Comparison of ENCODE assay signal across 12 mouse cellular contexts in genomic region chr3:146318520-146318938, GRCm38 (mm10).
DNase-seq lines count a peak whose midpoint lies in the region; ATAC-seq and TF ChIP-seq lines count a peak whose summit lies in the region.
"Had no signal": no experiment of that assay in that cellular context is flagged by ENCODE, and none has a peak within 500 bp of the region (broad histone marks: within the 10 kb centered on the region; RNA-seq: fewer than 3 reads in every experiment).

No protein-coding gene starts in this region.

- H3K4me2 ChIP-seq in embryonic facial prominence, embryonic 13.5 days, result peak overlapping the region; percentile 47
- H3K4me2 ChIP-seq in hindbrain, embryonic 16.5 days (ENCODE audit: low read length), result peak overlapping the region; percentile 47
- peak overlapping the region; percentile 57 for H3K4me2 ChIP-seq in myocyte (ENCODE audit: low read depth)
- H3K4me2 ChIP-seq: liver, embryonic 12.5 days had no signal

- peaks cover 13% of the 10 kb centered on the region for H3K4me1 ChIP-seq in embryonic facial prominence, embryonic 13.5 days
- peaks cover 10% of the 10 kb centered on the region for H3K4me1 ChIP-seq in hindbrain, embryonic 16.5 days (ENCODE audit: control insufficient read depth, insufficient read depth, low read depth, low read length)
- H3K4me1 ChIP-seq: liver, embryonic 12.5 days had no signal

- H3K79me2 ChIP-seq in myocyte (ENCODE audit: control insufficient read depth, insufficient read depth), result no peaks in the 10 kb centered on the region

- DNase-seq in frontal cortex, postnatal 10 days (ENCODE audit: low spot score in 2 of 2), result no peak
- DNase-seq in layer of hippocampus, postnatal 36 days, result no peak
- no peak for DNase-seq in right cerebral cortex, postnatal 14 days
- no peak for DNase-seq in thymus, postnatal 0 days (ENCODE audit: low spot score)
- DNase-seq: heart, postnatal 36 days; kidney, postnatal 36 days had no signal

- no peaks in the 10 kb centered on the region for H3K36me3 ChIP-seq in embryonic facial prominence, embryonic 13.5 days
- H3K36me3 ChIP-seq in hindbrain, embryonic 16.5 days (ENCODE audit: control insufficient read depth, insufficient read depth, low read length), result no peaks in the 10 kb centered on the region
- no peaks in the 10 kb centered on the region for H3K36me3 ChIP-seq in myocyte (ENCODE audit: control insufficient read depth, insufficient read depth)
- H3K36me3 ChIP-seq: liver, embryonic 12.5 days had no signal

- WGBS in embryonic facial prominence, embryonic 13.5 days, result 30% methylated on average over 16 of the region's 16 CpGs
- 37% methylated on average over 16 of the region's 16 CpGs for WGBS in hindbrain, embryonic 16.5 days

- no peak overlapping the region for H3K27ac ChIP-seq in embryonic facial prominence, embryonic 13.5 days
- peak overlapping the region; percentile 51; the same call in 1 of the 2 replicates for H3K27ac ChIP-seq in hindbrain, embryonic 16.5 days (ENCODE audit: low read depth, low read length)
- H3K27ac ChIP-seq: liver, embryonic 12.5 days had no signal

- H3K27me3 ChIP-seq in embryonic facial prominence, embryonic 13.5 days, result no peaks in the 10 kb centered on the region
- H3K27me3 ChIP-seq in hindbrain, embryonic 16.5 days (replicated peaks; ENCODE audit: control insufficient read depth, insufficient read depth, low read length), result no peaks in the 10 kb centered on the region
- H3K27me3 ChIP-seq in myocyte (ENCODE audit: control insufficient read depth, insufficient read depth, insufficient read length), result no peaks in the 10 kb centered on the region
- H3K27me3 ChIP-seq: Patski had no signal

- no peak for TF ChIP-seq POLR2A in myocyte (IDR thresholded peaks at IDR 0.05; ENCODE audit: insufficient read length, low read depth)

- no peaks in the 10 kb centered on the region for H3K9me3 ChIP-seq in embryonic facial prominence, embryonic 13.5 days
- H3K9me3 ChIP-seq in hindbrain, embryonic 16.5 days (ENCODE audit: control insufficient read depth, low read length), result no peaks in the 10 kb centered on the region
- H3K9me3 ChIP-seq: liver, embryonic 12.5 days had no signal

- ATAC-seq in frontal cortex, adult (ENCODE audit: low TSS enrichment), result peak; percentile 72
- no peak for ATAC-seq in embryonic facial prominence, embryonic 13.5 days (ENCODE audit: insufficient number of reproducible peaks, insufficient read depth, low FRiP score, low TSS enrichment, low read depth)
- peak; percentile 48 for ATAC-seq in hindbrain, embryonic 16.5 days
- ATAC-seq: liver, embryonic 12.5 days; Patski had no signal

- H3K9ac ChIP-seq in embryonic facial prominence, embryonic 13.5 days, result no peak overlapping the region
- no peak overlapping the region for H3K9ac ChIP-seq in hindbrain, embryonic 16.5 days (ENCODE audit: low read depth, low read length)
- H3K9ac ChIP-seq: liver, embryonic 12.5 days had no signal

- H3ac ChIP-seq in myocyte (ENCODE audit: control insufficient read depth, insufficient read length), result no peak overlapping the region

- no peak overlapping the region for H3K4me3 ChIP-seq in embryonic facial prominence, embryonic 13.5 days
- no peak overlapping the region for H3K4me3 ChIP-seq in hindbrain, embryonic 16.5 days (ENCODE audit: low read length)
- H3K4me3 ChIP-seq in myocyte, result no peak overlapping the region
- H3K4me3 ChIP-seq: liver, embryonic 12.5 days had no signal

TF ChIP-seq in myocyte, 11 proteins besides CTCF, POLR2A, EP300 and RAD21:
- TF ChIP-seq TCF12 (IDR thresholded peaks at IDR 0.05; ENCODE audit: insufficient read depth, poor library complexity, severe bottlenecking), result no peak
- no peak for TF ChIP-seq SRF (IDR thresholded peaks at IDR 0.05; ENCODE audit: control insufficient read depth, insufficient read length, low read depth)
- TF ChIP-seq USF1 (IDR thresholded peaks at IDR 0.05; ENCODE audit: low read depth), result no peak
- no peak for TF ChIP-seq TCF3 (IDR thresholded peaks at IDR 0.05; ENCODE audit: insufficient read length, low read depth)
- TF ChIP-seq E2F4 (IDR thresholded peaks at IDR 0.05; ENCODE audit: insufficient read depth), result no peak
- TF ChIP-seq POLR2AphosphoS2 (IDR thresholded peaks at IDR 0.05; ENCODE audit: insufficient read length, low read depth), result no peak
- no peak for TF ChIP-seq REST (IDR thresholded peaks at IDR 0.05; ENCODE audit: insufficient read depth, insufficient read length)
